Mouse (Mus musculus): Measurements from ENCODE around the gene Ctr9. TPM values are rescaled to one million over a fixed set of nuclear protein-coding genes. Genes with fewer than 3 reads are reported as not detected.
A peak's percentile ranks its signal among the peaks of the same experiment; 100 is the strongest.

The Ctr9 gene
- total RNA-seq, 2 experiments from 2014 or later: 44.4 to 48.3 TPM

GRCm38 (mm10) chr7:111024912-111025311 is 3.8 kb upstream of the Ctr9 start:
- DNase-seq (ENCODE audit: low spot score in 2 of 2): no peak

GRCm38 (mm10) chr7:111029046-111029553 is 349 bp downstream of the Ctr9 start:
- DNase-seq (ENCODE audit: low spot score in 2 of 2): no peak

GRCm38 (mm10) chr7:111048920-111049319 is 20.2 kb downstream of the Ctr9 start:
- no peak for DNase-seq (ENCODE audit: low spot score in 2 of 2)

GRCm38 (mm10) chr7:111049652-111050421 is 21.1 kb downstream of the Ctr9 start:
- DNase-seq (ENCODE audit: low spot score in 2 of 2): peak; percentile 63 to 67

- DNase-seq (ENCODE audit: low spot score in 2 of 2): no peak
These were observed 26.5 kb downstream of the Ctr9 start for GRCm38 (mm10) chr7:111055221-111055620.

GRCm38 (mm10) chr7:111055984-111056657 is 27.4 kb downstream of the Ctr9 start:
- no peak for DNase-seq (ENCODE audit: low spot score in 2 of 2)

- no peak for DNase-seq (ENCODE audit: low spot score in 2 of 2)
These were observed 30.8 kb downstream of the Ctr9 start for GRCm38 (mm10) chr7:111059527-111059926.

GRCm38 (mm10) chr7:111062971-111063370 is 34.2 kb downstream of the Ctr9 start:
- DNase-seq (ENCODE audit: low spot score in 2 of 2): no peak

- no peak for DNase-seq (ENCODE audit: low spot score in 2 of 2)
These were observed 39.4 kb downstream of the Ctr9 start for GRCm38 (mm10) chr7:111068181-111068580.

GRCm38 (mm10) chr7:111069439-111070166 is 40.9 kb downstream of the Ctr9 start:
- DNase-seq (ENCODE audit: low spot score in 2 of 2): no peak

GRCm38 (mm10) chr7:111070167-111070496 is 41.4 kb downstream of the Ctr9 start:
- DNase-seq (ENCODE audit: low spot score in 2 of 2): no peak

- no peak for DNase-seq (ENCODE audit: low spot score in 2 of 2)
These were observed 43.7 kb downstream of the Ctr9 start for GRCm38 (mm10) chr7:111072410-111072809.

- no peak for DNase-seq (ENCODE audit: low spot score in 2 of 2)
These were observed 46.5 kb downstream of the Ctr9 start for GRCm38 (mm10) chr7:111075288-111075687.

- DNase-seq (ENCODE audit: low spot score in 2 of 2): no peak
These were observed 49.5 kb downstream of the Ctr9 start for GRCm38 (mm10) chr7:111078271-111078670.

- no peak for DNase-seq (ENCODE audit: low spot score in 2 of 2)
These were observed 51.3 kb downstream of the Ctr9 start for GRCm38 (mm10) chr7:111080026-111080425.

GRCm38 (mm10) chr7:111080876-111081275 is 52.1 kb downstream of the Ctr9 start:
- DNase-seq (ENCODE audit: low spot score in 2 of 2): no peak

GRCm38 (mm10) chr7:111082043-111082821 is 53.5 kb downstream of the Ctr9 start:
- DNase-seq (ENCODE audit: low spot score in 2 of 2): peak; percentile 78 to 81

- DNase-seq (ENCODE audit: low spot score in 2 of 2): peak; percentile 98
These were observed 54.3 kb downstream of the Ctr9 start, which contains the start of gene Eif4g2 for GRCm38 (mm10) chr7:111082822-111083732. Eif4g2 (minus strand) TSS chr7:111083030.

- no peak for DNase-seq (ENCODE audit: low spot score in 2 of 2)
These were observed 55.0 kb downstream of the Ctr9 start for GRCm38 (mm10) chr7:111083733-111084120.

GRCm38 (mm10) chr7:111084443-111084842 is 55.7 kb downstream of the Ctr9 start:
- DNase-seq (ENCODE audit: low spot score in 2 of 2): no peak
